Mouse (Mus musculus): ENCODE results near the gene Cldn18. TPM values are rescaled to one million over a fixed set of nuclear protein-coding genes. Genes with fewer than 3 reads are reported as not detected.

Gene Cldn18
- polyA plus RNA-seq, 1 experiment = 587 TPM

GRCm38 (mm10) chr9:99690386-99690785, 26.7 kb downstream of the Cldn18 start:
- Histone ChIP-seq H3K4me3 (replicated peaks; ENCODE audit: extremely low read depth, low read depth, low read length) (no peak overlapping the region), H3K4me1 (ENCODE audit: control insufficient read depth, insufficient read depth, low read length) (no peaks in the 10 kb centered on the region)
- WGBS = 72% methylated on average over 7 of the region's 7 CpGs
- DNase-seq = no peak
- TF ChIP-seq CTCF (IDR thresholded peaks at IDR 0.05; ENCODE audit: insufficient read depth, low read length) (no peak), POLR2A (IDR thresholded peaks at IDR 0.05; ENCODE audit: borderline replicate concordance, extremely low read depth, low read depth, low read length) (no peak)

GRCm38 (mm10) chr9:99689796-99690195, 27.3 kb downstream of the Cldn18 start:
- Histone ChIP-seq H3K4me1 (ENCODE audit: control insufficient read depth, insufficient read depth, low read length) (no peaks in the 10 kb centered on the region), H3K4me3 (replicated peaks; ENCODE audit: extremely low read depth, low read depth, low read length) (no peak overlapping the region)
- TF ChIP-seq POLR2A (IDR thresholded peaks at IDR 0.05; ENCODE audit: borderline replicate concordance, extremely low read depth, low read depth, low read length) (no peak), CTCF (IDR thresholded peaks at IDR 0.05; ENCODE audit: insufficient read depth, low read length) (no peak)
- WGBS = 94% methylated on average over 5 of the region's 5 CpGs
- DNase-seq = no peak

GRCm38 (mm10) chr9:99685536-99686231, 31.4 kb downstream of the Cldn18 start:
- Histone ChIP-seq H3K4me3 (replicated peaks; ENCODE audit: extremely low read depth, low read depth, low read length) (no peak overlapping the region), H3K4me1 (ENCODE audit: control insufficient read depth, insufficient read depth, low read length) (no peaks in the 10 kb centered on the region)
- TF ChIP-seq POLR2A (IDR thresholded peaks at IDR 0.05; ENCODE audit: borderline replicate concordance, extremely low read depth, low read depth, low read length) (no peak), CTCF (IDR thresholded peaks at IDR 0.05; ENCODE audit: insufficient read depth, low read length) (no peak)
- 49% methylated on average over 5 of the region's 5 CpGs for WGBS
- no peak for DNase-seq

DNA sequence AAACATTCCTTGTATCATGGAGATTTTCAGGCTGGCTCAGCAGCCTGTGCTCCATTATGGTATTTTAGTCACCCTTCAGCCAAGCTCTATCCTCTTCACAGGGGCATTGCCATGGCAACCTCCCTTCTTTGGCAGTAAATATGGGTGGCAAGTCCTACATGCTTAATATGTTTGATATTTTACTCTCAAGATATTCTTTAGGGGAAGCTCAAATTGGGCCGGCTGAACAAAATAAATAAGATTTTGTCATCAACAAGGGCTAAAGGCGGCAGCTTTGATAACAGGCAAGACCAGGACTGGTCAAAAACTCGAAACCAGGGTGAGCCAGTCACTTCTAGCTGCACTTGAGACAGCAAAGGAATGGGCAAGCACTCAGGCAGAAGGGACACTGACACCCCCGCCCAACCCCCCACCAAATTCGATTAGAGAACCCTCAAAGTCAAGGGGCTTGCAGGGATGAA, 32.0 kb downstream of the Cldn18 start:
- TF ChIP-seq CTCF (IDR thresholded peaks at IDR 0.05; ENCODE audit: insufficient read depth, low read length) (no peak), POLR2A (IDR thresholded peaks at IDR 0.05; ENCODE audit: borderline replicate concordance, extremely low read depth, low read depth, low read length) (no peak)
- DNase-seq = peak; percentile 74
- WGBS = 36% methylated on average over 5 of the region's 5 CpGs
- no peak overlapping the region for H3K4me3 ChIP-seq (replicated peaks; ENCODE audit: extremely low read depth, low read depth, low read length)
- no peaks in the 10 kb centered on the region for H3K4me1 ChIP-seq (ENCODE audit: control insufficient read depth, insufficient read depth, low read length)

- no peak overlapping the region for H3K4me3 ChIP-seq (replicated peaks; ENCODE audit: extremely low read depth, low read depth, low read length)
- DNase-seq = no peak
- WGBS = 57% methylated on average over 21 of the region's 21 CpGs
- no peak for TF ChIP-seq CTCF (IDR thresholded peaks at IDR 0.05; ENCODE audit: insufficient read depth, low read length)
- no peak for TF ChIP-seq POLR2A (IDR thresholded peaks at IDR 0.05; ENCODE audit: borderline replicate concordance, extremely low read depth, low read depth, low read length)
- no peaks in the 10 kb centered on the region for H3K4me1 ChIP-seq (ENCODE audit: control insufficient read depth, insufficient read depth, low read length)
Measured at GRCm38 (mm10) chr9:99681980-99682570, 35.0 kb downstream of the Cldn18 start.

- no peak for TF ChIP-seq CTCF (IDR thresholded peaks at IDR 0.05; ENCODE audit: insufficient read depth, low read length)
- no peak for TF ChIP-seq POLR2A (IDR thresholded peaks at IDR 0.05; ENCODE audit: borderline replicate concordance, extremely low read depth, low read depth, low read length)
- no peak overlapping the region for H3K4me3 ChIP-seq (replicated peaks; ENCODE audit: extremely low read depth, low read depth, low read length)
- no peaks in the 10 kb centered on the region for H3K4me1 ChIP-seq (ENCODE audit: control insufficient read depth, insufficient read depth, low read length)
- no peak for DNase-seq
- 90% methylated on average over 3 of the region's 3 CpGs for WGBS
Measured at GRCm38 (mm10) chr9:99675714-99676113, 41.4 kb downstream of the Cldn18 start.

GRCm38 (mm10) chr9:99671603-99672002, 45.5 kb downstream of the Cldn18 start:
- Histone ChIP-seq H3K4me3 (replicated peaks; ENCODE audit: extremely low read depth, low read depth, low read length) (no peak overlapping the region), H3K4me1 (ENCODE audit: control insufficient read depth, insufficient read depth, low read length) (no peaks in the 10 kb centered on the region)
- 25% methylated on average over 2 of the region's 2 CpGs for WGBS
- peak; percentile 47; the same call in 1 of the 2 replicates for TF ChIP-seq CTCF (IDR thresholded peaks at IDR 0.05; ENCODE audit: insufficient read depth, low read length)
- no peak for TF ChIP-seq POLR2A (IDR thresholded peaks at IDR 0.05; ENCODE audit: borderline replicate concordance, extremely low read depth, low read depth, low read length)
- no peak for DNase-seq

GRCm38 (mm10) chr9:99667596-99667995, 49.5 kb downstream of the Cldn18 start:
- DNase-seq = peak; percentile 31
- TF ChIP-seq POLR2A (IDR thresholded peaks at IDR 0.05; ENCODE audit: borderline replicate concordance, extremely low read depth, low read depth, low read length) = no peak
- no peak for TF ChIP-seq CTCF (IDR thresholded peaks at IDR 0.05; ENCODE audit: insufficient read depth, low read length)
- Histone ChIP-seq H3K4me3 (replicated peaks; ENCODE audit: extremely low read depth, low read depth, low read length) (no peak overlapping the region), H3K4me1 (ENCODE audit: control insufficient read depth, insufficient read depth, low read length) (no peaks in the 10 kb centered on the region)
- WGBS = 61% methylated on average over 8 of the region's 8 CpGs

DNA sequence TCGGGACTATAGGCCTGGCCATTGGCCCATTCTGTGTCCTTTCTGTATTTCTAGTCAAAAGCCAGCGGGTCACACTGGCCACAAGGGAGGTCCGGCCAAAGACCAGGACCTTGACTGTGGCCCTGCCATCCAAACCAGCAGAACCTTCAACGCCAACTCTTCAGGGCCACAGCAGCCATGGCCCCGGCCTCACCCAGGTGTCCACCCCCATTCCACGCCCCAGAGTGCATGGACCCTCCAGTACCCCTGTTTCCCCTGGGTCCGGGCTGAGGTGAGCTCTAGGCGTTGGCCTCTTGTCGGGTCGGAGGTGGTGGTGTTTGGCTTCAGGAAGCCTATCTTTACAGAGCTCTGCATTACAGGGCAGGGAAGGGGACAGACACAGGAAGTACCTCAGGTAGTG, 54.2 kb downstream of the Cldn18 start:
- H3K4me1 ChIP-seq (ENCODE audit: control insufficient read depth, insufficient read depth, low read length) = no peaks in the 10 kb centered on the region
- 89% methylated on average over 10 of the region's 10 CpGs for WGBS
- DNase-seq = no peak
- TF ChIP-seq POLR2A (IDR thresholded peaks at IDR 0.05; ENCODE audit: borderline replicate concordance, extremely low read depth, low read depth, low read length) = no peak
- no peak for TF ChIP-seq CTCF (IDR thresholded peaks at IDR 0.05; ENCODE audit: insufficient read depth, low read length)
- H3K4me3 ChIP-seq (replicated peaks; ENCODE audit: extremely low read depth, low read depth, low read length) = no peak overlapping the region

DNA sequence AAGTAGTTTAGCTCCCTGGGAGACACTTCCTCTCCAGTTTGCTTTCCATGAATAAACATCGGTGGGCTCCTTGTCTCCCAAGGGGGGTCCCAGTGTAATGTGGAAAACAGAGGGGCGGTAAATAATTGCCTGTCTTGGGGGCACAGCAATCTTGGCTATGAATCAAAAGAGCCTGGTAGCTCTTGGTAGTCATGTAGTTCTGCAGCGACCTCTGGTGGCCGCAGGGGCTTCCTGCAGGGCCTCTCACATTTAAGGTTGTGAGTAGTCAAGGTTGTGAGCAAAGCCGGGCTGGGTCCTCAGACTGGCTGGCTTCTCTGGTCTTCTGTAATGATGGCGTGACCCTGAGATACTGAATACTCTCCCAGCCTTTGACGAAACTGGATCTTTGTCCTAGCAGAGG, 54.7 kb downstream of the Cldn18 start:
- H3K4me1 ChIP-seq (ENCODE audit: control insufficient read depth, insufficient read depth, low read length) = no peaks in the 10 kb centered on the region
- no peak overlapping the region for H3K4me3 ChIP-seq (replicated peaks; ENCODE audit: extremely low read depth, low read depth, low read length)
- 23% methylated on average over 7 of the region's 7 CpGs for WGBS
- no peak for TF ChIP-seq POLR2A (IDR thresholded peaks at IDR 0.05; ENCODE audit: borderline replicate concordance, extremely low read depth, low read depth, low read length)
- peak; percentile 79 for TF ChIP-seq CTCF (IDR thresholded peaks at IDR 0.05; ENCODE audit: insufficient read depth, low read length)
- peak; percentile 50 for DNase-seq
